Mouse (Mus musculus) spleen, postnatal 10 days (tissue): ENCODE results near the gene Saa4.
"Not testable (repeated sequence)": the region's sequence is repeated elsewhere in the genome, so short reads cannot be mapped to it uniquely, and the experiment has no call there.

Experiments
- DNase-seq, 2 experiments: peaks; one replicate each; pipeline ENCODE4 v3.0.0; 2021 to 2022; ENCODE audit warnings: low spot score in 2 of 2

The Saa4 gene

DNA sequence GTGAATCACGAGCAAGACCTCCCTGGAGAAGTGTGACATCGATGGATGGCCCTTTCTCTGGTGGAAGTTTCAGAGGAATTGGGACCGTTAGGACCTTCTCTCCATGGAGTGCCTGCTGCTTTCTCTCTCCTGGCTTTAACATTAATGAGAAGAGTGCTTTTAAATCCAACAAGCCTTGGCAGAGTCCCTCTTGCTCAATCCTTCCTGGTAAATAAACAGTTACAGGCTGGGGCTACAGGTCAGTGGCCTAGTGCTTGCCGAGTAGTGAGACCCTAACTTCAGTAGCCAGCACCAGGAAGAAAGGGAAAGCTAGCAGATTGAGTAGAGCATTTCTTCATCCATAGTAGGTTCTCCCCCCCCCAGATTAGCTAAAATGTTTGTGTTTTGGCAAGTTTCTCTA lies at the start of gene Saa4:
Gene Saa4, minus strand, starts transcription at position 146 of the 400 bp plus-strand sequence.
- DNase-seq: no peak

DNA sequence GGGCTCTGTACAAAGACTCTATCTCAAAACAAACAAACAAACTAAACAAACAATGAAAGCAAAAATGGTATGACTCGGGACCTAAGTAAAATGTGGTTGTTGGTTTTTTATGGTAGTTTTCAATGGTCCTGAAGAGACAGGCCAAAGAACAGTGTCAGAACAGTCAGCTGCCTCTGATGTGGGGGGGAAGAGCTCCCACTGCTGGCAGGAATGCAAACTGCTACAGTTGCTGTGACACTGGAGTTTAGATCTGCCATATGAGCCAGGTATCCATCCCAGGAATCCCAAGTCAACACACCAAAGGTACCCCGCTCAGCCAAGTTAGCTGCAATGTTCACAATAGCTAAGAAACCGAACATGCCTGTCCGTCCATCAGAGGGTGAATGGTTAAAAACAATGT lies 38.3 kb upstream of the Saa4 start:
- peak in 1 of 2 experiments; percentile 53 for DNase-seq

DNA sequence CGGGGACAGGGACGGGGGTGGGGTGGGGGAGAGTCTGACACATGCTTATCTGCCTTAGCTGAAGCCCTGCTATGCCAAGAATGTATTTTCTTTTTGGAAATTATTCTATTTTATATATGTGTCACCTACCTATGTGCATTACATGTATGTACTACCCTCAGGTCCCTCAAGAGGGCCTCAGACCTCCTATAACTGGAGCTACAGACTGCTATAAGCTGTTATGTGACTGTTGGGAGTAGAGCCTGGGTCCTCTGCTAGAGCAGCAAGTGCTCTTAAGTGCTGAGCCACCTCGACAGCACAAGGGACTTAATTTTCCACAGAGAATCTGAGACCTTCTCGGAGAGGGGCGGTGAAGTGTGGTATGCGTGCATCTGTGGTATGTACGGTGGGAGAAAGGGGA lies 36.0 kb upstream of the Saa4 start:
- no peak for DNase-seq

DNA sequence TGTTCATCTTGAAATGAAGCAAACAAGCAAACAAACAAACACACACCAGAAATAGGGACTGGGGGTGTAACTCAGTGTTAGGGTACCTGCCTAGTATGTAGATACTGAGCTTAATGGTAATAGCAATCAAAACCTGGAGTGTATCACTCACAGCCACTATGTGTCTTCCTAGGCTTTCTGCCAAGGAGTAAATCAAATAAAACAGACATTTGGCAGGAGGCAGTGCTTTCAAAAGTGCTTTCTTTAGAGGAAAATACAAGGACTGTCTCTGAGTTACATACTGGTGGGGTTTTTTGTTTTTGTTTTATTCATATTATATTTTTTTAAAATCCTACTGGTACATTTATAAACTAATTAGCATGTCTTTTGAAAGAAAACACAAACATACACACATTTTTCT lies 35.0 kb upstream of the Saa4 start:
- DNase-seq: no peak

DNA sequence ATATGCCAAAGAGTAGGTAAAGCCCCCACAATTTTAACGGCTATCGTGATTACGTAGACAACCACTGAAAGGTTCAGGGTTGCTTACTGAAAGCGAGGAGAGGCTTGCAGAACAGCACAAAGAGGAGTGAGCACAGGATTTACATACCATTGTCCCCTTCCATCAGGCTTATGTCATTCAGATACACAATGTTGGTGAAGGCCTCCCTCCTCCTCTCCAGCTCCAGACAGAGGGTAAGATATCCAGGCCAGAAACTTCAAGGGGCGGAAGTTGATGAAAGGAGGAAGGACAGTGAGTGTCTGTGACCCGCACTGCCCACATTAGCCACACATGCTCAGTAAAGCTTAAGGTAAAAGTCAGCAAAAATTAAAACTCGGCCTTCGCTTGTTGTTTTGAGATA lies 32.3 kb upstream of the Saa4 start:
- no peak for DNase-seq

DNA sequence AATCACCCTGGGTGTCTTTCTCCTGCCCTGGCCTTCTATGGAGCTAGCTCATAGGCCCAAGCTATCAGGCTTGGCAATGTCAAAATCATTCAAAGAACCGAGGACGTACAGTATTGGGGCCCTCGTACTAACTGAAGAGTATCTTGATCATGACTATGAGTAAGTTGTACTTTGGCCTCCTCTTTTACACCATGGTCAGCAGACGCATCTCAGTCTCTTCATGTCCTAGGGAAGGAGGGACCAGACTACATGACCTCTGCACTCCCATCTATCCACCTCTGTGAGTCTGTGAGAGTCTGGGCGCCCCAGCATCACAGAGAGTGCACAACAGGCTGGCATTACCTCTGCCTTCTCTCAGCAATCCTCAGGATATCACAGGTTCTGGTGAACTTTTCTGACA lies 30.2 kb upstream of the Saa4 start:
- no peak for DNase-seq

DNA sequence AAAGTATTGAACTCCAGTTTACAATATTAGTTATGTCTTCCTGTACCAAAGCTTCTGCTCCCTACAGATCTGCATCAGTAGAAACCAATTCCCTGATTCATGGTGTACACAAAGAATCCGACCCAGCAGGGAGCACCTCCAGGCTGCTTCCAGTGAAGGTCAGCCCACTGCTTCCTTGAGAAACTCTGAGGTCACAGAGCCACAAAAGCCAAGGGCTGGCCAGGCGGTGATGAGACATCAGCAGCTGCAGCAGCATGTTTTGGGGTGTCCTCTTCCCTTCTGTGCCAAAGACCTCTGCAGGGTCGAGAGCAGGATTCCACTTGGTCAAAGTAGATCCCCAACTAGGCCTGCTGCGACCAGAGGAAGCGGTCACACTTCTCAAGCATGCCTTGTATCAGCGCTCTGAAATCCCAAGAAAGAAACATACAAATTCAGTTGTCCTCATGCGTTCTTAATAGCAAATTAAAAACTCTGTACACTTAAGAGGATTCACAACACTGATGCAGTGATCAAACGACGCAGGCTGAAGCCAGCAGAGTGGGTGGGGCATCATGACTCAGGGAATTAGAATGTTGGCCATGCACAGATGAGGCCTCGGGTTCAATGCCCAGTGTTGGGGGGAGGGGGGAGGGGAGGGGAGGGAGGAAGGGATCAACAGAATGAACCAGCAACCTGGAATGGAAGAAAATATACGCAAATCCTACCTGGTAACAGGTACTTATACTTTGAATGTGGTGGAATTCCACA lies 28.8 kb upstream of the Saa4 start:
- no peak for DNase-seq

DNA sequence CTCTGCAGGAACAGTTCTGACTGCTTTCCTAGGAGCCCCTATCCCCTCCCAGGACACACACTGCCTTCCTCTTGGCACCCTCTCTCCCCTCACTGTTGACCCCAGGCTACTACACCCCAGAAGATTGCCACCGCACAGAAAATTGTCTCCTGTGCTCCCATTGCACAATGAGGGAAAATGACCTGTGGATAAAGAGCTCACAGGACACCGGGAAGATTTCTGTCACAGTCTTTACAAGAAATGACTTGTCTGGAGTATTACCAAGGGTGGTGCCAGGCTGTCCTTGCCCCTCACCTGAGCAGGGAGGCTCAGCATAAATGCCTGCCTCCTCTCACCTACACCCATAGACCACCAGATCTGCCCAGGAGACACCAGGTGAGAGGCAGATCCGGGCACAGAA lies 19.1 kb upstream of the Saa4 start, which contains the start of gene Saa2:
Gene Saa2, plus strand, starts transcription at position 301 of the 400 bp plus-strand sequence.
- no peak for DNase-seq

DNA sequence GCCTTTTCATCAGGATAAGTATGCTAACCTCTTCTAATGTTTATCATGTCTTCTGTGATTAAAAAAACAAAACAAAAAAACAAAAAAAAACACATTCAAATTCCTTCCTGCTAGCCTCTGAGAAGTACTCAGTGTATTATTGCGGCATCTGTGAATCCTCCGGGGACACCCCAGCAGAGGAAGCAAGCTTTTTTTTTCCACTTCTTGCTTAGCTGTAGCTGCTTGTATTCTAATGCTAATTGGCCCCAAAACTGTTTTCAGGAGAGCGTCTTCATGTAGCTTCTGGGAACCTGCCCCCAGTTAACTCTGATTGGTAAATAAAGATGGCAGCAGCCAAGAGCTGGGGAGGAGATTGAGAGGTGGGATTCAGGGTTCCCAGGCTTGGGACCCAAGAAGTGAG lies 16.1 kb upstream of the Saa4 start:
- no peak for DNase-seq

DNA sequence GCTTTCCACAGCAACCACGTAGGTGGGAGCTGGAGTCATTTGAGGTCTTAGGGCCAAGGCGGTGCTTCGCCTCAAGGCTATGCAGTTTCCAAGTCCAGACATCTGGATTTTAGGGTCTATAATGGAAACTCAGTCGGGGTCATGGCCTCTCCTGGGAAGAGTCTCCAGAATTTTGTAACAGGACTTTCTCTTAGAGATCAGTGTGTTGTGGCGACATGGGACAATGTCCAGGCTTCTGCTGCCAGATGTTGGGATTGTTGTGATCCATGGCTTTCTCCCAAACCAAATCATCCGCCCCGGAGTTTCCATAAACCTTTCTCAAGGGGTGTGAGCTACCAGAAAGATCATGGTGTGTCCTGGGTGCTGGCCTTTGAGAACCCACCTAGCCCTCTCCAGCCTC lies 14.0 kb upstream of the Saa4 start:
- DNase-seq: no peak

DNA sequence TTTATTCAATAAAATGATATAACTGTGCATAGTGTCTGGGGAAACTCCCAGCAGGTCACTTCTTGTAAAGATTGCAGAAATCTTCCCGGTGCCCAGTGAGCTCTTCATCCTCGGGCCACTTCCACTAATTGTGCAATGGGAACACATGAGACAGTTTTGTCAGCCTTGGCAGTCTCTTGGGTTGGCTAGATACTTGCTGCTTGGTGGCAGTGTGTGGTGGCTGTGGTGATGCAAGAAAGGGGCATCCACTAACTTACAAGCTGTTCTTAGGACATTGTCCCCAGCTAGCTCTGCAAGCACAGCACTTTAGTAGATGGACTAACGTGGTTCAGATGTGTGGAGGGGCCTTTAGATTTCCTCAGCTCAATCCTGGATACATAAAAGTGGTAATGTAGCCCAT lies 13.4 kb upstream of the Saa4 start:
- DNase-seq: no peak

DNA sequence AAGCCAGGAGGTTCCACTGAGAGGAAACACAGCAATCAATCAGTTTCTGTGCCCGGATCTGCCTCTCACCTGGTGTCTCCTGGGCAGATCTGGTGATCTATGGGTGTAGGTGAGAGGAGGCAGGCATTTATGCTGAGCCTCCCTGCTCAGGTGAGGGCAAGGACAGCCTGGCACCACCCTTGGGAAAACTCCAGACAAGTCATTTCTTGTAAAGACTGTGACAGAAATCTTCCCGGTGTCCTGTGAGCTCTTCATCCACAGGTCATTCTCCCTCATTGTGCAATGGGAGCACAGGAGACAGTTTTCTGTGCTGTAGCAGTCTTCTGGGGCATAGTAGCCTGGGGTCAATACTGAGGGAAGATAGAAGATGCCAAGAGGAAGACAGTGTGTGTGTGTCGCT lies 10.5 kb upstream of the Saa4 start, which contains the start of gene Saa1:
Gene Saa1, minus strand, starts transcription at position 101 of the 400 bp plus-strand sequence.
- DNase-seq: not testable (repeated sequence)

DNA sequence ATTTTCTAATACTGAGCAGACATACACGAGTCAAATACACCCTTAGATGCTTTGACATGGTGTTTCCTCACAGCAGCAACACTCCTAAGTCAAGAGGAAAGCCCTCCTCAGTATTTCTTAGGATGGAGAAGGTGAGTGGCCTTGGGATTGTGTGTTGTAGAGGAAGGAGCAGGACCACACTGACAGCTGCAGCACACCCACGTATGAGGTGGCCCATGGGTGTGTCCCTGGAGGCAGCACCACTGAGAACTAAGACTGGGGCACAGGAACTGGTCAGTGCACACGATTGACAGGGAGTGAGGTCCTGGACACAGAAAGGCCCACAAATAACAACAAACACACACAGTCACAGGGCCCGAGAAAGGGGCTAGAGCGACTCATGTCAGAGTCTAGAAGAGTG lies 7.6 kb upstream of the Saa4 start:
- not testable (repeated sequence) for DNase-seq

DNA sequence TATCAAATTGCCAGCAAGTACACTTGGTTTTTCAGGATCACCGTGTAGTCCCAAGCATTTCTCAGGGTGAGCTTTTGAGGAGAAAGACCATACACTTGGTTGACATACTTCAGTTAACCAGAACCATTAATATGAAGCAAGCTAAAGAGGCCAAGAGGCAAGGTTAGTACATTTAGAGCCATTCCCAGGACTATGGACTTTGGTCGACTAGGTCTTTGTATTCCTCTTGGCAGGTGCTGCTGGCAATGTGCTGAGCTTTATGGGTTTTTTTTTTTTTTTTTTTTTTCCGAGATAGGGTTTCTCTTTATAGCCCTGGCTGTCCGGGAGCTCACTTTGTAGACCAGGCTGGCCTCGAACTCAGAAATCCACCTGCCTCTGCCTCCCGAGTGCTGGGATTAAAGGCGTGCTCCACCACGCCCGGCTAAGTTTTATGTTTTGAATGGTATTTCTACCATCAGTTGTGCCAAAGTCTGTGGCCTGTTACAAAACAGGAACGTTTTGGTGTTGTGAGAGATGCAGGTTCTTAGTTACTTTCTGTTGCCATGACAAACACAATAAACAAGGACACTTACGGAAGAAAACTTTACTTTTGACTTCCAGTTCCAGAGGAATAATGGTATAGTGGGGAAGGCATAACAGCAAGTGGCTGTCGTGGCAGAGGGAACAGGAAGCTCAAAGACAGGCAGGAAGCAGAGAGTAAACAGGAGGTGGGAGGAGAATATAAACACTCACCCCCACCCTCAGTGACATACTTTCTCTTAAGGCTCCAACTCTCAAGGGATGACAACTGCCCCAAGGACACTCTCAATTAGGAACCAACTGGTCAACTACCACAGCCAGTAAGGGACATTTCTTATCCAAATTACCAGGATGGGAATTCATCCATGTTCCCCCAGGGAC lies 6.4 kb upstream of the Saa4 start:
- DNase-seq: no peak

DNA sequence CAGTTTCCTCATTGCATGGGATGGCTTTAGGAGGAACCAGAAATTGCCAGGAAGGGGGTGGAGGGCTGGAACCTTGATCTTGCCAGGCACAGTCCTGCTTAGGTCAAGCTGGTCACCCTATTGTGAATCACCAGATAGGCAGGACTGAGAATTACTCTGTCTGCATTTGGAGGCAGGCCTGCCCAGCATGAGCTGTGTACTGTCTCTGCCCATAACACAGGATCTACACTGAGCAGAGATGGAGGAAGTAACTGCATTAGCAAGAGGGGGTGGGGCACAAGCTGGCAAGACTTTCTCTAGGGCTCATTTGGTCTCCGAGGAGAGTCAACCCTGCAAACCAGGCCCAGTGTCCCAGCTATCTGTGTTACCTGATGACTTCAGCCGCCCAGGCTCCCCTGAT lies 2.6 kb upstream of the Saa4 start:
- peak in 1 of 2 experiments; percentile 58 for DNase-seq

DNA sequence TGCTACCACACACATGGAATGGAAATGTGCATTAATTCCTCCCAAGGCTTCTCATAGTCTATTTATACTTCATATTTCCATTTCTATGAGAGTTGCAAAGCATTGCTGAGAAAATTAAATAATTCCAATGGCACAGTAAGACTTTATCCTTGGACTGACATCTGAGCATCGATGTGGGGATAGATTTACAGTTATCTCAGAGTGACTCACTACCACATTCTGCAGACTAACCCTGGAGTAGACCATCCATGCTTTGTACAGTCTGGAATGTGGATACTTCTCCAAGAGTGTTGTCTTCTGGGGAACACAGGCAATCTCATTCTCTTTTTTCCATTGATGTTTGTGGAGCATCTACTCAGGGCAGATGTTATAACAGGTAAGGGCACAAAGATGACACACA lies 4.8 kb downstream of the Saa4 start:
- no peak for DNase-seq

DNA sequence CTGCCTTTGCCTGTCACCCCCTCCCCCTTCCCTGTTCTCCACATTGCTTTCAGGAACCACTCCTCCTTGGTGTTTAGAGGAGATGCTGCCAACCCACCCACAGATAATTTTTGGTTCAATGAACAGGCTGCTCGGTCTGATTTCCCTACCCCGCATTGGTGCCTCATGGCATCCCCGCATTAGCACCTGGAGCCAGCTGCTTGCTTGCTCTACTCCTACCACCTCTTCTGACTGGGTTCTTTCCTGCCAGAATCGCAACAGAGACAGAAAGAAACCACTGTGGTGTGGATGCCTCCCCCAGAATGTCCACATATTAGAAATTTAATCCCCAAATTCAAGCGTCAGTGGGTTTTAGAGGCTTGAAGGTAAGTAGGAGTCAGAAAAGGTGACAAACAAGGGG lies 8.0 kb downstream of the Saa4 start:
- DNase-seq: no peak

DNA sequence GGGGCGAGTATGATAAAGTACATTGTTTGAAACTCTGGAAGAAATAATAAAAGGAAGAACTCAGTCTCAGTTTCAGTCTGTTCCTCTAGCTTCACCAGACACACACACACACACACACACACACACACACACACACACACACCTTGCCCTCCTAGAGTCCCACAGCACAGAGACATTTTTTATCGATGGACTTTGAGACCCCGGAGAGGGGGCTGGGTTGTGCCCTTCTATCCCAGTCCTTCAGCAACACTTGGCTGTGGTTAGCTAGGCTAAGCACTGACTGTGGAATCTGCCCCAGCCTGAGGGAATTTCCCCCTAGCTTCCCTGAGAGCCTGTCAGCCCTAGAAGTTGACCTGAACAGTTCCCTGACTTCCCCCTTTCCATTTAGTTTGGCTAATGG lies 8.6 kb downstream of the Saa4 start:
- DNase-seq: no peak

DNA sequence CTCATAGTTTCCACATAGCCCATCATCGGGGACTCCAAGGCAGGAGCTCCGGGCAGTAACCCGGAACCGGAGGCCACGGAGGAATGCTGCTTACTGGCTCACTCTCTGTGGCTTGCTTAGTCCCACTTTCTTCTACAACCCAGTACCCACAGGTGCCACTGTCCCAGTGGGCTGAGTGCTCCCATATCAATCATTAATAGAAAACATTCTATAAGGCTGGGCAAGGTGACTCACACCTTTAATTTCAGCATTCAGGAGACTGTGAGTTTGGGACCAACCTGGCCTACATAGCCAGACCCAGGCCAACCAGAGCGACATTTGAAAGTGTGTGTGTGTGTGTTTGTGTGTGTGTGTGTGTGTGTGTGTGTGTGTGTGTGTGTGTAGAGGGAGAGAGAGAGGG lies 9.0 kb downstream of the Saa4 start:
- DNase-seq: no peak

DNA sequence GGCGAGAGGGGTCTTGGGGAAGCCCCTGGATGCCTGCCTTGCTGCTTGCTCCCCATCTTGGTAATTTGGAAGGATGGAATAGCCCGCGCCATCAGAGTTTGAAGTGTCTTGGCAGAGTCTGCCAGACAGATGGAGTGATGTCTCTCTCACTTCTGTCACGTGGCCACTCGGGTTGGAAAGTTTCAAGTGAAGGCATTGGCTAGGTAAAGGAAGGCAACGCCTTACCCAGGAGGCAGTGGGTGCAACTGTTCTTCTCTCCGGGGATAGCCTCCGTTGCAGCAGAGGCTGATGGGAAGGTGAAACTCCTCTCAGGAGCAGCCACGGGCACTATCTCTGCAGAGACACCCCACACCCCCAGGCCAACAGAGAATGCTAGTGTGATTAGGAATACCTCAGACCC lies 11.9 kb downstream of the Saa4 start:
- no peak for DNase-seq

DNA sequence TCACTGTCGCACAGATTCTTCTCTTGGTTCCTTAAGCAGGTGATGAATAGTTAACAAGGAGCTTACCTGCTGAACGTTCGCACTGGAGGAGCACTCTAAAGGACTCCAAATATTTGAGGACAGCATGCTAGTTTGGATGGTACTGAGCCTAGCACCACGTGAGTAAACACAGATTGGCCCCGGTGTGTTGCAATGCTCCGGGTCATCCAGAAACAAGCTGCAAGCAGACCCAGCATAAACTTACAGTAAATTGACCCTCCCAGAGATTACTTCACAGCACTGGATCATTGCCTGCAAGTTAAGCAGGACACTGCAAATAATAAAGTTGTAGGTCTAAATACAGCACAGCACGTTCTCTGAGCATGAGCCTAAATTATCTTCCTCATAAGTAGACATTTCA lies 12.9 kb downstream of the Saa4 start:
- DNase-seq: no peak

DNA sequence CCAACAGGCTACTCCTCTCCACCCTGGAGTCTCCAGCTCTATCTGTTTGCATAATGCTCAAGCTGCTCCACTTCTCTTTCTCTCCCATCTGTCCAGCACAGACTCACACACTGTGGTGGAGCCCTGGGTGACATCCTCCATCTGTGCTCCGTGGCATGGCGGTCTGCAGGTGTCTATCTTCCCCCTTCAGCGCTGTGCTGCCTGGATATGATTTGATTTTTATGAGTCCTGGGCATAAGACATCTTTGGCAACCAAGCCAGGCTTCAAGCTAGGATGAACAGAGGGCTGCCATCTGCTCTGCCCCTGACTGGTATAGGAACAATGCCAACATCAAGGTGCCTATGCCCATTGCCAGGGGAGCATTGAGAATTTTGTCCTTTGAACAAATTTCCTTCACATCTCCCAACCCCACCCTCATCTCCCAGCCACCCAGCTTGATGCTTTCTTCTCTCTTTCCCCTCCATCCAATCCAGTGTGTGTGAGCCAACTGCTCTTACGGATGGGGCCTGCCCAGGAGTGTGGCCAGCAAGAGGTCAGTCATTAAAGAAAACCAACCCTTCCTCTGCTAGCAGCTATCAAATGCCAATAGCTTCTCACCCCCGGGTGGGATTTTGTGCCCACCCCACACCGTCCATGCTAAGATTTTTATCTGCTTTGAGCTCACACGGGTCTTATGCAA lies 13.7 kb downstream of the Saa4 start:
- DNase-seq: no peak
